Mouse (Mus musculus): ENCODE measurements around the gene Gfap.

- TF ChIP-seq GATA1 (IDR thresholded peaks at IDR 0.05; ENCODE audit: low read length) (no peak), TAL1 (IDR thresholded peaks at IDR 0.05; ENCODE audit: low read length) (no peak)
These were observed 44.9 kb upstream of the Gfap start for GRCm38 (mm10) chr11:102945306-102946264.

Measured in erythroblast, embryonic 14.5 days (primary cell).